Mouse (Mus musculus): ENCODE data around the gene Tacc3.

Tacc3 gene

GRCm38 (mm10) chr5:33694848-33695717 lies 37.2 kb downstream of the Tacc3 start:
- no peak for DNase-seq (ENCODE audit: low read depth)

- no peak for DNase-seq (ENCODE audit: low read depth)
These were observed 37.8 kb downstream of the Tacc3 start for GRCm38 (mm10) chr5:33695718-33696121.

- no peak for DNase-seq (ENCODE audit: low read depth)
These were observed 38.5 kb downstream of the Tacc3 start for GRCm38 (mm10) chr5:33696430-33696829.

GRCm38 (mm10) chr5:33697534-33697933 lies 39.6 kb downstream of the Tacc3 start:
- DNase-seq (ENCODE audit: low read depth), result no peak

- no peak for DNase-seq (ENCODE audit: low read depth)
These were observed 40.1 kb downstream of the Tacc3 start for GRCm38 (mm10) chr5:33697947-33698512.

- no peak for DNase-seq (ENCODE audit: low read depth)
These were observed 40.7 kb downstream of the Tacc3 start for GRCm38 (mm10) chr5:33698669-33699068.

GRCm38 (mm10) chr5:33700010-33700409 lies 42.1 kb downstream of the Tacc3 start:
- DNase-seq (ENCODE audit: low read depth), result no peak

- no peak for DNase-seq (ENCODE audit: low read depth)
These were observed 43.9 kb downstream of the Tacc3 start for GRCm38 (mm10) chr5:33701832-33702231.

- DNase-seq (ENCODE audit: low read depth), result no peak
These were observed 46.1 kb downstream of the Tacc3 start for GRCm38 (mm10) chr5:33703999-33704398.

- no peak for DNase-seq (ENCODE audit: low read depth)
These were observed 47.1 kb downstream of the Tacc3 start for GRCm38 (mm10) chr5:33704945-33705611.

GRCm38 (mm10) chr5:33705612-33706349 lies 47.9 kb downstream of the Tacc3 start:
- DNase-seq (ENCODE audit: low read depth), result no peak

GRCm38 (mm10) chr5:33706350-33706629 lies 48.4 kb downstream of the Tacc3 start:
- no peak for DNase-seq (ENCODE audit: low read depth)

- DNase-seq (ENCODE audit: low read depth), result peak; percentile 14
These were observed 49.2 kb downstream of the Tacc3 start for GRCm38 (mm10) chr5:33707163-33707562.

- no peak for DNase-seq (ENCODE audit: low read depth)
These were observed 51.1 kb downstream of the Tacc3 start for GRCm38 (mm10) chr5:33709037-33709436.

GRCm38 (mm10) chr5:33712550-33712949 lies 54.6 kb downstream of the Tacc3 start:
- DNase-seq (ENCODE audit: low read depth), result no peak

- no peak for DNase-seq (ENCODE audit: low read depth)
These were observed 57.3 kb downstream of the Tacc3 start for GRCm38 (mm10) chr5:33715182-33715581.

GRCm38 (mm10) chr5:33716467-33716866 lies 58.5 kb downstream of the Tacc3 start:
- DNase-seq (ENCODE audit: low read depth), result no peak

GRCm38 (mm10) chr5:33718460-33718859 lies 60.5 kb downstream of the Tacc3 start:
- DNase-seq (ENCODE audit: low read depth), result no peak

GRCm38 (mm10) chr5:33720852-33721490 lies 63.0 kb downstream of the Tacc3 start:
- no peak for DNase-seq (ENCODE audit: low read depth)

- no peak for DNase-seq (ENCODE audit: low read depth)
These were observed 63.8 kb downstream of the Tacc3 start, which contains the start of gene Fgfr3 for GRCm38 (mm10) chr5:33721541-33722265. Fgfr3 (plus strand) TSS chr5:33721674.

Data from NIH3T3 (cell line).